ENCODE assay signal across 8 mouse cellular contexts in the genomic region with DNA sequence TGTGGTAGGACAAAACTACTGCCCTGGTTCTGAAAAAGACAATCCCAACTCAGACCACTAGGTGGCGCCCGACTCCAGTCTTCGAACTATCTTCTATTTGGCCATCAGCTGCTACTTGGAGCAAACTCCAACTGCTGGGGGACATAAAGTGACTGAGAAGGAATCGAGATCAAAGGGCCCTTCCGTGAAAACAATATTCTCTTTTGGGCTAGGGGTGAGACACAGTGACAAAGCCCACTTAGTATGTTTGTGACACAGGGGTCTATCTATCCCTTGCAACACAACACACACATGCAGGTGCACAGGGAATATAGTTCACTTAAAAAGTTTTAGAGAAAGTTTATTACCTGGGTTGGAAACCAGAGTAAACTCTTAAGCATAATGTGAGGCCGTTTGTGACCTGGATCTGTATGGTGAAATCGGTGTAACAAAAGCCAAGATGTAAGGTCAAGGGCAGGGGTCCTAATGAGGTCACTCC. TPM values are rescaled to one million over a fixed set of nuclear protein-coding genes. Genes with fewer than 3 reads are reported as not detected.
A peak's percentile ranks its signal among the peaks of the same experiment; 100 is the strongest.
DNase-seq lines count a peak whose midpoint lies in the region; ATAC-seq and TF ChIP-seq lines count a peak whose summit lies in the region.

No protein-coding gene starts in this region.

- no peak overlapping the region for H3K27ac ChIP-seq in forebrain, embryonic 11.5 days (ENCODE audit: low read depth, low read length)
- no peak overlapping the region for H3K27ac ChIP-seq in lung, embryonic 14.5 days (ENCODE audit: low read depth)

- H3K4me1 ChIP-seq in G1E (ENCODE audit: insufficient read depth, low read depth, low read length) = no peaks in the 10 kb centered on the region
- H3K4me1 ChIP-seq in forebrain, embryonic 11.5 days (replicated peaks; ENCODE audit: control insufficient read depth, insufficient read depth, low read length) = no peaks in the 10 kb centered on the region
- no peaks in the 10 kb centered on the region for H3K4me1 ChIP-seq in lung, embryonic 14.5 days (ENCODE audit: insufficient read depth)

- TF ChIP-seq CTCF in G1E (IDR thresholded peaks at IDR 0.05; ENCODE audit: low read depth, low read length) = peak; percentile 64; the same call in 1 of the 2 replicates
- TF ChIP-seq CTCF in lung, embryonic 14.5 days (IDR thresholded peaks at IDR 0.05; ENCODE audit: low read depth) = peak; percentile 89

- H3K9me3 ChIP-seq in G1E (replicated peaks) = no peaks in the 10 kb centered on the region
- no peaks in the 10 kb centered on the region for H3K9me3 ChIP-seq in forebrain, embryonic 11.5 days (ENCODE audit: control insufficient read depth, low read length)
- no peaks in the 10 kb centered on the region for H3K9me3 ChIP-seq in lung, embryonic 14.5 days (ENCODE audit: low read depth, low read length)

- no peak overlapping the region for H3K9ac ChIP-seq in forebrain, embryonic 11.5 days (ENCODE audit: low read length)
- H3K9ac ChIP-seq in lung, embryonic 14.5 days = no peak overlapping the region

- no peak overlapping the region for H3K4me3 ChIP-seq in G1E (ENCODE audit: low read depth, low read length)
- no peak overlapping the region for H3K4me3 ChIP-seq in forebrain, embryonic 11.5 days (ENCODE audit: low read depth, low read length)
- H3K4me3 ChIP-seq in lung, embryonic 14.5 days (ENCODE audit: low read depth, low read length) = no peak overlapping the region

- H3K27me3 ChIP-seq in G1E (ENCODE audit: insufficient read depth, low read length) = peaks cover 49% of the 10 kb centered on the region
- H3K27me3 ChIP-seq in forebrain, embryonic 11.5 days (ENCODE audit: control insufficient read depth, insufficient read depth, low read length) = no peaks in the 10 kb centered on the region
- no peaks in the 10 kb centered on the region for H3K27me3 ChIP-seq in lung, embryonic 14.5 days (ENCODE audit: insufficient read depth, low read length)

- H3K36me3 ChIP-seq in G1E (replicated peaks) = no peaks in the 10 kb centered on the region
- no peaks in the 10 kb centered on the region for H3K36me3 ChIP-seq in forebrain, embryonic 11.5 days (ENCODE audit: control insufficient read depth, insufficient read depth, low read length)
- no peaks in the 10 kb centered on the region for H3K36me3 ChIP-seq in lung, embryonic 14.5 days (ENCODE audit: insufficient read depth)

- no peak overlapping the region for H3K4me2 ChIP-seq in forebrain, embryonic 11.5 days (ENCODE audit: low read depth, low read length, severe bottlenecking)
- H3K4me2 ChIP-seq in lung, embryonic 14.5 days = no peak overlapping the region

- WGBS in forebrain, embryonic 11.5 days = 15% methylated on average over 7 of the region's 7 CpGs
- 12% methylated on average over 7 of the region's 7 CpGs for WGBS in lung, embryonic 14.5 days

- intact Hi-C loops in heart, postnatal 36 days (cut with DNase I) = loop anchor here (1.0 to 5.0 kb wide), 3 partner anchors 99 to 495 kb away; no protein-coding TSS in a partner anchor

- ATAC-seq in G1E (ENCODE audit: extremely low read depth, insufficient number of reproducible peaks, low FRiP score, poor library complexity, severe bottlenecking) = 0 out of 2 replicates have a peak, but pooled peaks have one; percentile 15
- no peak for ATAC-seq in forebrain, embryonic 11.5 days (replicated peaks; ENCODE audit: low FRiP score)
- ATAC-seq in lung, embryonic 14.5 days (ENCODE audit: insufficient read depth) = peak; percentile 77; the same call in 1 of the 2 replicates

- peak; percentile 40 for DNase-seq in G1E (ENCODE audit: low spot score)
- DNase-seq in c-Kit-positive CD71-negative TER-119-negative erythroid progenitor cells, embryonic 14.5 days (ENCODE audit: low read depth) = peak; percentile 53
- DNase-seq in forebrain, embryonic 11.5 days (ENCODE audit: low spot score) = peak; percentile 89
- DNase-seq in heart, postnatal 36 days = peak; percentile 77 to 85
- peak; percentile 68 to 92 for DNase-seq in layer of hippocampus, adult 18-20 months (ENCODE audit: low spot score in 2 of 2)
- DNase-seq in lung, embryonic 14.5 days = peak; percentile 91
- peak; percentile 85 for DNase-seq in ovary, postnatal 14 days (ENCODE audit: low spot score)
- DNase-seq in thymus, postnatal 0 days (ENCODE audit: low spot score) = peak; percentile 71

RNA-seq across cellular contexts. Expression of gene Rtcb, which starts 10.6 kb away (rescaled TPM):
- total RNA-seq in G1E (2014; fragmentation: Nextera tagmentation) = 48.7 and 51.1 TPM in 2 replicates
- 140 and 146 TPM in 2 replicates for total RNA-seq in G1E (2017)
- 49.4 and 69.1 TPM in 2 replicates for polyA plus RNA-seq in G1E (2012)
- polyA plus RNA-seq in forebrain, embryonic 11.5 days (2014; fragmentation: Nextera tagmentation; extraction: Ambion mirVana) = 190 and 196 TPM in 2 replicates
- total RNA-seq in heart, postnatal 36 days (2021) = 10 to 100 TPM; 76.8 to 82.1 TPM
- total RNA-seq in layer of hippocampus, adult 18-20 months (2021) = 100 to 1,000 TPM; 120 to 123 TPM
- 178 and 186 TPM in 2 replicates for polyA plus RNA-seq in lung, embryonic 14.5 days (2014; fragmentation: Nextera tagmentation; extraction: Ambion mirVana)
- polyA plus RNA-seq in thymus, postnatal 0 days (2015; fragmentation: Nextera tagmentation; extraction: Ambion mirVana) = 146 and 148 TPM in 2 replicates

RNA-seq across cellular contexts. Expression of gene Ascl4, which starts 40.7 kb away (rescaled TPM):
- total RNA-seq in G1E (2014; fragmentation: Nextera tagmentation) (not detected in 2 replicates), G1E (2017) (0.11 and 0.17 TPM in 2 replicates)
- not detected in 2 replicates for polyA plus RNA-seq in G1E (2012)
- 0.53 and 0.56 TPM in 2 replicates for polyA plus RNA-seq in forebrain, embryonic 11.5 days (2014; fragmentation: Nextera tagmentation; extraction: Ambion mirVana)
- not detected for total RNA-seq in heart, postnatal 36 days (2021)
- total RNA-seq in layer of hippocampus, adult 18-20 months (2021) = under 1 TPM; 0.58 to 0.89 TPM
- polyA plus RNA-seq in lung, embryonic 14.5 days (2014; fragmentation: Nextera tagmentation; extraction: Ambion mirVana) = 0.17 and 0.88 TPM in 2 replicates
- polyA plus RNA-seq in thymus, postnatal 0 days (2015; fragmentation: Nextera tagmentation; extraction: Ambion mirVana) = 0.15 and 0.33 TPM in 2 replicates

RNA-seq across cellular contexts. Expression of gene Bpifc, which starts 43.5 kb away (rescaled TPM):
- total RNA-seq in G1E (2014; fragmentation: Nextera tagmentation) (not detected in 2 replicates), G1E (2017) (not detected in 2 replicates)
- not detected in 2 replicates for polyA plus RNA-seq in G1E (2012)
- polyA plus RNA-seq in forebrain, embryonic 11.5 days (2014; fragmentation: Nextera tagmentation; extraction: Ambion mirVana) = not detected in 2 replicates
- total RNA-seq in heart, postnatal 36 days (2021) = not detected
- total RNA-seq in layer of hippocampus, adult 18-20 months (2021) = not detected
- polyA plus RNA-seq in lung, embryonic 14.5 days (2014; fragmentation: Nextera tagmentation; extraction: Ambion mirVana) = 0.07 and 0.08 TPM in 2 replicates
- 0.86 and 0.87 TPM in 2 replicates for polyA plus RNA-seq in thymus, postnatal 0 days (2015; fragmentation: Nextera tagmentation; extraction: Ambion mirVana)

RNA-seq across cellular contexts. Expression of gene Prdm4, which starts 51.3 kb away (rescaled TPM):
- 39.1 and 41.2 TPM in 2 replicates for total RNA-seq in G1E (2014; fragmentation: Nextera tagmentation)
- total RNA-seq in G1E (2017) = 32.6 and 42.3 TPM in 2 replicates
- polyA plus RNA-seq in G1E (2012) = 10.4 and 14.3 TPM in 2 replicates
- polyA plus RNA-seq in forebrain, embryonic 11.5 days (2014; fragmentation: Nextera tagmentation; extraction: Ambion mirVana) = 35.4 and 42.7 TPM in 2 replicates
- total RNA-seq in heart, postnatal 36 days (2021) = 10 to 100 TPM; 10.2 to 12.8 TPM
- 10 to 100 TPM; 27.1 to 28.0 TPM for total RNA-seq in layer of hippocampus, adult 18-20 months (2021)
- polyA plus RNA-seq in lung, embryonic 14.5 days (2014; fragmentation: Nextera tagmentation; extraction: Ambion mirVana) = 25.0 and 25.6 TPM in 2 replicates
- polyA plus RNA-seq in thymus, postnatal 0 days (2015; fragmentation: Nextera tagmentation; extraction: Ambion mirVana) = 10.6 and 11.0 TPM in 2 replicates

RNA-seq across cellular contexts. Expression of gene Fbxo7, which starts 53.6 kb away (rescaled TPM):
- 45.3 and 65.0 TPM in 2 replicates for total RNA-seq in G1E (2014; fragmentation: Nextera tagmentation)
- 44.6 and 53.3 TPM in 2 replicates for total RNA-seq in G1E (2017)
- polyA plus RNA-seq in G1E (2012) = 16.9 and 20.8 TPM in 2 replicates
- 20.0 and 20.3 TPM in 2 replicates for polyA plus RNA-seq in forebrain, embryonic 11.5 days (2014; fragmentation: Nextera tagmentation; extraction: Ambion mirVana)
- 10 to 100 TPM; 13.9 to 17.7 TPM for total RNA-seq in heart, postnatal 36 days (2021)
- total RNA-seq in layer of hippocampus, adult 18-20 months (2021) = 10 to 100 TPM; 30.4 to 31.1 TPM
- polyA plus RNA-seq in lung, embryonic 14.5 days (2014; fragmentation: Nextera tagmentation; extraction: Ambion mirVana) = 21.3 and 22.1 TPM in 2 replicates
- 51.4 and 54.7 TPM in 2 replicates for polyA plus RNA-seq in thymus, postnatal 0 days (2015; fragmentation: Nextera tagmentation; extraction: Ambion mirVana)

Comparison
In these comparisons a context has a peak if more than half of its experiments do, and no peak if none do; other contexts are left out.
1. DNase-seq: peak in every context shown above with its lines; median percentile 91 in lung, embryonic 14.5 days; 89 in forebrain, embryonic 11.5 days; 85 in ovary, postnatal 14 days; 81 in heart, postnatal 36 days; 80 in layer of hippocampus, adult 18-20 months; 71 in thymus, postnatal 0 days; 53 in c-Kit-positive CD71-negative TER-119-negative erythroid progenitor cells, embryonic 14.5 days; 40 in G1E.